Mouse (Mus musculus) cerebellum, adult 2 months (tissue): ENCODE measurements around the gene Pias4.
A peak's percentile ranks its signal among the peaks of the same experiment; 100 is the strongest.

Source experiments
- CTCF ChIP-seq: fragments of 200-500 bp; IDR thresholded peaks from 2 replicates; pipeline ENCODE4 v1.5.1; 2011; ENCODE audit warnings: low read depth, mild to moderate bottlenecking, control low read depth, low read length, moderate library complexity, borderline replicate concordance; ENCODE audit not compliant: insufficient read depth
- POLR2A ChIP-seq: fragments of 200-500 bp; IDR thresholded peaks from 2 replicates; pipeline ENCODE4 v1.6.1; 2011; ENCODE audit warnings: low read length, control low read depth, borderline replicate concordance; ENCODE audit not compliant: insufficient read depth

DNA sequence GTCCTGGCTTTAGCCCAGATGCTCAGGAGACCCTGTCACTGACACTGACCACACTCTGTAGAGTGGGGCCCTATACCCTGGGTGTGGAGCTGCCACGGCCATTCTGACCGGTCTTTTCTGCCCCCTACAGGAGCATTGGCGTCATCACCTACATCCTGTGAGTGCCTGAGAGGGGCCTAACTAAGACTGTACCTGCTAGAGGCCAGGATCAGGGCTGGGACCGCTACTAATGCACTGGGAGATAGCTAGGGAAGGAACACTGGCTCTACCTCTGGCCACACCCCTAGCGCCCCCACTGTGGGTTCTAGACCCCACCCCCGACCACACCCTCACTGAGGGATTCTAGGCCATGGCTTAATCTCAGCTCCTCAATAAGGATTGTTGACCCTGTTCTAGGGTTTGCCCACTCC is 23.2 kb upstream of the Pias4 start:
- TF ChIP-seq POLR2A (no peak), CTCF (peak; percentile 37; the same call in 1 of the 2 replicates)
